In genomic region chr10:127642772-127643552, GRCm38 (mm10) we compare ENCODE assay signal across 8 mouse cellular contexts. TPM values are rescaled to one million over a fixed set of nuclear protein-coding genes. Genes with fewer than 3 reads are reported as not detected.
DNase-seq lines count a peak whose midpoint lies in the region; ATAC-seq and TF ChIP-seq lines count a peak whose summit lies in the region.

Gene Stat6 (plus strand): TSS chr10:127642986.

- peak; percentile 90 for DNase-seq in adrenal gland, adult 2 months
- peak; percentile 85 for DNase-seq in lung, adult 2 months
- peak; percentile 84 to 90 for DNase-seq in thymus, postnatal 36 days

- peak; percentile 84 for ATAC-seq in CD4-positive, CD25-positive, alpha-beta regulatory T cell, adult 4 months
- ATAC-seq in embryonic facial prominence, embryonic 13.5 days (ENCODE audit: insufficient number of reproducible peaks, insufficient read depth, low FRiP score, low TSS enrichment, low read depth): peak; percentile 48
- ATAC-seq in heart, embryonic 11.5 days (replicated peaks; ENCODE audit: insufficient number of reproducible peaks, low FRiP score, low TSS enrichment): peak; percentile 61
- peak; percentile 38 for ATAC-seq in kidney, embryonic 14.5 days (ENCODE audit: low FRiP score, low TSS enrichment)
- peak; percentile 57; the same call in 1 of the 2 replicates for ATAC-seq in neural tube, embryonic 14.5 days (ENCODE audit: low read depth)

- peaks cover 33% of the 10 kb centered on the region for H3K4me1 ChIP-seq in embryonic facial prominence, embryonic 13.5 days
- H3K4me1 ChIP-seq in heart, embryonic 11.5 days (ENCODE audit: control insufficient read depth, insufficient read depth, low read length): peaks cover 12% of the 10 kb centered on the region
- peaks cover 22% of the 10 kb centered on the region for H3K4me1 ChIP-seq in kidney, embryonic 14.5 days (ENCODE audit: control insufficient read depth, insufficient read depth, low read length)
- no peaks in the 10 kb centered on the region for H3K4me1 ChIP-seq in lung, adult 2 months (ENCODE audit: control insufficient read depth, insufficient read depth, low read length)
- H3K4me1 ChIP-seq in neural tube, embryonic 14.5 days (ENCODE audit: control insufficient read depth, insufficient read depth, low read length): peaks cover 5% of the 10 kb centered on the region; the same call in 1 of the 2 replicates

- H3K9me3 ChIP-seq in embryonic facial prominence, embryonic 13.5 days: no peaks in the 10 kb centered on the region
- no peaks in the 10 kb centered on the region for H3K9me3 ChIP-seq in heart, embryonic 11.5 days (replicated peaks; ENCODE audit: control insufficient read depth, low read length)
- H3K9me3 ChIP-seq in kidney, embryonic 14.5 days (ENCODE audit: control insufficient read depth, low read length): no peaks in the 10 kb centered on the region
- no peaks in the 10 kb centered on the region for H3K9me3 ChIP-seq in neural tube, embryonic 14.5 days (ENCODE audit: control insufficient read depth, low read length)

- H3K9ac ChIP-seq in embryonic facial prominence, embryonic 13.5 days: peak within 1 kb of the TSS; percentile 76
- peak within 1 kb of the TSS; percentile 86 for H3K9ac ChIP-seq in heart, embryonic 11.5 days (ENCODE audit: low read depth, low read length)
- peak within 1 kb of the TSS; percentile 64 for H3K9ac ChIP-seq in kidney, embryonic 14.5 days (ENCODE audit: low read depth, low read length)
- H3K9ac ChIP-seq in neural tube, embryonic 14.5 days (replicated peaks; ENCODE audit: low read depth, low read length): peak within 1 kb of the TSS; percentile 32; the same call in 1 of the 2 replicates

- peak; percentile 89; the same call in 1 of the 2 replicates for TF ChIP-seq POLR2A in lung, adult 2 months (IDR thresholded peaks at IDR 0.05; ENCODE audit: borderline replicate concordance, extremely low read depth, low read depth, low read length)

- peak within 1 kb of the TSS; percentile 85 for H3K4me2 ChIP-seq in embryonic facial prominence, embryonic 13.5 days
- H3K4me2 ChIP-seq in heart, embryonic 11.5 days: peak within 1 kb of the TSS; percentile 94
- peak within 1 kb of the TSS; percentile 67 for H3K4me2 ChIP-seq in kidney, embryonic 14.5 days (replicated peaks; ENCODE audit: low read depth, low read length)
- peak within 1 kb of the TSS; percentile 47 for H3K4me2 ChIP-seq in neural tube, embryonic 14.5 days (ENCODE audit: low read depth, low read length)

- peak within 1 kb of the TSS; percentile 89 for H3K27ac ChIP-seq in embryonic facial prominence, embryonic 13.5 days
- peak within 1 kb of the TSS; percentile 91 for H3K27ac ChIP-seq in heart, embryonic 11.5 days (ENCODE audit: low read depth, low read length)
- H3K27ac ChIP-seq in kidney, embryonic 14.5 days (ENCODE audit: low read depth, low read length): peak within 1 kb of the TSS; percentile 90
- no peak within 1 kb of the TSS for H3K27ac ChIP-seq in neural tube, embryonic 14.5 days (ENCODE audit: low read depth, low read length)

- TF ChIP-seq CTCF in lung, adult 2 months (IDR thresholded peaks at IDR 0.05; ENCODE audit: insufficient read depth, low read length): no peak

- no peaks in the 10 kb centered on the region for H3K27me3 ChIP-seq in embryonic facial prominence, embryonic 13.5 days
- no peaks in the 10 kb centered on the region for H3K27me3 ChIP-seq in heart, embryonic 11.5 days (ENCODE audit: control insufficient read depth, insufficient read depth, low read length)
- no peaks in the 10 kb centered on the region for H3K27me3 ChIP-seq in kidney, embryonic 14.5 days (ENCODE audit: control insufficient read depth, insufficient read depth, low read length)
- peaks cover 20% of the 10 kb centered on the region for H3K27me3 ChIP-seq in neural tube, embryonic 14.5 days (ENCODE audit: control insufficient read depth, insufficient read depth, low read length)

- H3K36me3 ChIP-seq in embryonic facial prominence, embryonic 13.5 days: no peaks in the 10 kb centered on the region
- H3K36me3 ChIP-seq in heart, embryonic 11.5 days (ENCODE audit: control insufficient read depth, insufficient read depth, low read length): no peaks in the 10 kb centered on the region
- H3K36me3 ChIP-seq in kidney, embryonic 14.5 days (ENCODE audit: control insufficient read depth, insufficient read depth, low read length): no peaks in the 10 kb centered on the region
- H3K36me3 ChIP-seq in neural tube, embryonic 14.5 days (ENCODE audit: control insufficient read depth, insufficient read depth, low read length): no peaks in the 10 kb centered on the region

- 4% methylated on average over 37 of the region's 37 CpGs for WGBS in embryonic facial prominence, embryonic 13.5 days
- WGBS in heart, embryonic 11.5 days (ENCODE audit: insufficient replicate concordance): 3% methylated on average over 36 of the region's 37 CpGs
- 6% methylated on average over 37 of the region's 37 CpGs for WGBS in kidney, embryonic 14.5 days
- under 1% methylated on average over 37 of the region's 37 CpGs for WGBS in lung, adult 2 months
- 8% methylated on average over 36 of the region's 37 CpGs for WGBS in neural tube, embryonic 14.5 days

- peak within 1 kb of the TSS; percentile 55 for H3K4me3 ChIP-seq in embryonic facial prominence, embryonic 13.5 days
- H3K4me3 ChIP-seq in heart, embryonic 11.5 days (ENCODE audit: low read depth, low read length): peak within 1 kb of the TSS; percentile 69
- H3K4me3 ChIP-seq in kidney, embryonic 14.5 days (ENCODE audit: low read length): peak within 1 kb of the TSS; percentile 43
- H3K4me3 ChIP-seq in lung, adult 2 months (replicated peaks; ENCODE audit: extremely low read depth, low read depth, low read length): peak within 1 kb of the TSS; percentile 83
- peak within 1 kb of the TSS; percentile 28 for H3K4me3 ChIP-seq in neural tube, embryonic 14.5 days (ENCODE audit: low read depth, low read length)

RNA-seq across cellular contexts. Expression of gene Stat6, which starts in this region (rescaled TPM):
- 100 to 1,000 TPM; 173 to 320 TPM for polyA plus RNA-seq in CD4-positive, CD25-positive, alpha-beta regulatory T cell, adult 4 months (2017; shearing (Covaris generic))
- total RNA-seq in adrenal gland, adult 2 months (2021): 100 to 1,000 TPM in 1 of 2 experiments, 10 to 100 TPM in 1; 88.3 to 109 TPM
- polyA plus RNA-seq in adrenal gland, adult 2 months (2012; rRNA removed): 67.6 and 83.8 TPM in 2 replicates
- 21.1 and 22.0 TPM in 2 replicates for polyA plus RNA-seq in embryonic facial prominence, embryonic 13.5 days (2015; fragmentation: Nextera tagmentation; extraction: Ambion mirVana)
- 21.0 and 27.1 TPM in 2 replicates for polyA plus RNA-seq in heart, embryonic 11.5 days (2014; fragmentation: Nextera tagmentation; extraction: Ambion mirVana)
- polyA plus RNA-seq in kidney, embryonic 14.5 days (2014; fragmentation: Nextera tagmentation; extraction: Ambion mirVana): 14.0 and 18.9 TPM in 2 replicates
- polyA plus RNA-seq in lung, adult 2 months (2012; rRNA removed): 92.3 and 123 TPM in 2 replicates
- polyA plus RNA-seq in neural tube, embryonic 14.5 days (2014; fragmentation: Nextera tagmentation; extraction: Ambion mirVana): 1.8 and 5.3 TPM in 2 replicates

Comparison
In these comparisons a context has a peak if more than half of its experiments do, and no peak if none do; other contexts are left out.
1. H3K4me3 ChIP-seq: peak in every context shown above with its lines; median percentile 83 in lung, adult 2 months; 69 in heart, embryonic 11.5 days; 55 in embryonic facial prominence, embryonic 13.5 days; 43 in kidney, embryonic 14.5 days; 28 in neural tube, embryonic 14.5 days.
2. H3K9ac ChIP-seq: peak in every context shown above with its lines; median percentile 86 in heart, embryonic 11.5 days; 76 in embryonic facial prominence, embryonic 13.5 days; 64 in kidney, embryonic 14.5 days; 32 in neural tube, embryonic 14.5 days.